Mouse (Mus musculus) spleen, adult 12 weeks (tissue): ENCODE results near the gene Usp43.

ENCODE experiments used
- DNase-seq: peaks from one replicate; pipeline ENCODE4 v3.0.0; 2022; ENCODE audit warnings: low spot score

Usp43 gene

GRCm38 (mm10) chr11:67921827-67922754 lies at the start of gene Usp43:
Gene Usp43, minus strand, starts transcription at chr11:67922153.
- no peak for DNase-seq

- DNase-seq, result no peak
These were observed 45.9 kb upstream of the Usp43 start for GRCm38 (mm10) chr11:67967831-67968230.

- DNase-seq, result peak; percentile 77
These were observed 44.2 kb upstream of the Usp43 start, which contains the start of gene Stx8 for GRCm38 (mm10) chr11:67965905-67966878. Gene Stx8, plus strand, starts transcription at chr11:67966193.

GRCm38 (mm10) chr11:67965242-67965883 lies 43.4 kb upstream of the Usp43 start, which contains the start of gene Cfap52:
Gene Cfap52, minus strand, starts transcription at chr11:67965651.
- peak; percentile 63 for DNase-seq

- no peak for DNase-seq
These were observed 42.2 kb upstream of the Usp43 start for GRCm38 (mm10) chr11:67964110-67964509.

- DNase-seq, result no peak
These were observed 32.5 kb upstream of the Usp43 start for GRCm38 (mm10) chr11:67954413-67954812.

GRCm38 (mm10) chr11:67953604-67954003 lies 31.7 kb upstream of the Usp43 start:
- DNase-seq, result no peak

- DNase-seq, result no peak
These were observed 27.5 kb upstream of the Usp43 start for GRCm38 (mm10) chr11:67949475-67949874.

GRCm38 (mm10) chr11:67948229-67948628 lies 26.3 kb upstream of the Usp43 start:
- no peak for DNase-seq

- no peak for DNase-seq
These were observed 10.2 kb upstream of the Usp43 start for GRCm38 (mm10) chr11:67932156-67932555.

GRCm38 (mm10) chr11:67926348-67927055 lies 4.5 kb upstream of the Usp43 start:
- no peak for DNase-seq

GRCm38 (mm10) chr11:67925000-67925399 lies 3.0 kb upstream of the Usp43 start:
- DNase-seq, result no peak

GRCm38 (mm10) chr11:67923720-67924119 lies 1.8 kb upstream of the Usp43 start:
- DNase-seq, result no peak

- no peak for DNase-seq
These were observed 787 bp upstream of the Usp43 start for GRCm38 (mm10) chr11:67922755-67923125.

- no peak for DNase-seq
These were observed 694 bp downstream of the Usp43 start for GRCm38 (mm10) chr11:67921091-67921826.

GRCm38 (mm10) chr11:67920226-67920960 lies 1.6 kb downstream of the Usp43 start:
- DNase-seq, result no peak

GRCm38 (mm10) chr11:67919593-67919992 lies 2.4 kb downstream of the Usp43 start:
- DNase-seq, result no peak

- DNase-seq, result no peak
These were observed 4.8 kb downstream of the Usp43 start for GRCm38 (mm10) chr11:67917126-67917525.

- DNase-seq, result no peak
These were observed 10.9 kb downstream of the Usp43 start for GRCm38 (mm10) chr11:67911074-67911473.

- DNase-seq, result no peak
These were observed 18.2 kb downstream of the Usp43 start for GRCm38 (mm10) chr11:67903756-67904155.
